Mouse (Mus musculus) frontal cortex, postnatal 10 days (tissue): ENCODE data around the gene Canx.
"Not testable (repeated sequence)": the region's sequence is repeated elsewhere in the genome, so short reads cannot be mapped to it uniquely, and the experiment has no call there.

Experiments used
- DNase-seq, 2 experiments: peaks; one replicate each; pipeline ENCODE4 v3.0.0; 2022; ENCODE audit warnings: low spot score in 2 of 2, mixed read lengths in 1 of 2

Gene Canx

GRCm38 (mm10) chr11:50333181-50333580 is 7.7 kb upstream of the Canx start:
- DNase-seq: no peak

GRCm38 (mm10) chr11:50329378-50329777 is 3.9 kb upstream of the Canx start:
- no peak for DNase-seq

GRCm38 (mm10) chr11:50328075-50328625 is 2.7 kb upstream of the Canx start:
- DNase-seq: no peak

GRCm38 (mm10) chr11:50326302-50326966 is 961 bp upstream of the Canx start:
- DNase-seq: no peak

- DNase-seq: no peak
Measured at GRCm38 (mm10) chr11:50324751-50325471, 562 bp downstream of the Canx start.

GRCm38 (mm10) chr11:50323843-50324242 is 1.6 kb downstream of the Canx start:
- no peak for DNase-seq

- DNase-seq: no peak
Measured at GRCm38 (mm10) chr11:50322345-50322744, 3.1 kb downstream of the Canx start.

- no peak for DNase-seq
Measured at GRCm38 (mm10) chr11:50321239-50321638, 4.2 kb downstream of the Canx start.

GRCm38 (mm10) chr11:50319343-50319742 is 6.1 kb downstream of the Canx start:
- not testable (repeated sequence) for DNase-seq

- DNase-seq: no peak
Measured at GRCm38 (mm10) chr11:50312803-50313202, 12.7 kb downstream of the Canx start.

- no peak for DNase-seq
Measured at GRCm38 (mm10) chr11:50303406-50303805, 22.1 kb downstream of the Canx start.

- DNase-seq: peak; percentile 97
Measured at GRCm38 (mm10) chr11:50292190-50292855, 33.1 kb downstream of the Canx start, which contains the start of gene Maml1. Maml1 (minus strand) TSS chr11:50292311.

GRCm38 (mm10) chr11:50291321-50292165 is 33.9 kb downstream of the Canx start:
- DNase-seq: peak in 1 of 2 experiments; percentile 42

- DNase-seq: no peak
Measured at GRCm38 (mm10) chr11:50290486-50291225, 34.8 kb downstream of the Canx start.

- no peak for DNase-seq
Measured at GRCm38 (mm10) chr11:50286428-50286827, 39.0 kb downstream of the Canx start.

- no peak for DNase-seq
Measured at GRCm38 (mm10) chr11:50285696-50286095, 39.8 kb downstream of the Canx start.

- DNase-seq: no peak
Measured at GRCm38 (mm10) chr11:50285263-50285662, 40.2 kb downstream of the Canx start.

- DNase-seq: no peak
Measured at GRCm38 (mm10) chr11:50280053-50280452, 45.4 kb downstream of the Canx start.

- no peak for DNase-seq
Measured at GRCm38 (mm10) chr11:50279005-50279404, 46.5 kb downstream of the Canx start.

GRCm38 (mm10) chr11:50277706-50278105 is 47.8 kb downstream of the Canx start:
- DNase-seq: no peak

- DNase-seq: no peak
Measured at GRCm38 (mm10) chr11:50277025-50277424, 48.4 kb downstream of the Canx start.
